Mouse (Mus musculus) neural tube, embryonic 13.5 days (tissue): ENCODE measurements at regions not wholly inside any gene's neighbourhood (a gene's known extent, or its start where the extent isn't known, plus 50 kb on each side); places are given as distances from the start of the nearest gene placed in this dataset.
A peak's percentile ranks its signal among the peaks of the same experiment; 100 is the strongest.

Experiments used
- ATAC-seq: fragments of 200-750 bp; cut with Nextera tagmentation; 2 replicates; pipeline ENCODE4 v1.8.0; 2017; ENCODE audit warnings: low read depth, mild to moderate bottlenecking, moderate TSS enrichment, moderate library complexity
- H3K27ac ChIP-seq: fragments of 300-500 bp; sonication (generic); replicated peaks from 2 replicates; pipeline ENCODE4 v1.5.1; 2015; ENCODE audit warnings: moderate library complexity, mild to moderate bottlenecking, inconsistent platforms
- H3K27me3 ChIP-seq: fragments of 300-500 bp; sonication (generic); 2 replicates; pipeline ENCODE4 v1.6.1; 2015; ENCODE audit warnings: mild to moderate bottlenecking, inconsistent platforms
- H3K36me3 ChIP-seq: fragments of 300-500 bp; sonication (generic); 2 replicates; pipeline ENCODE4 v1.6.1; 2015; ENCODE audit warnings: mild to moderate bottlenecking, inconsistent platforms
- H3K4me1 ChIP-seq: fragments of 300-500 bp; sonication (generic); replicated peaks from 2 replicates; pipeline ENCODE4 v1.6.1; 2015; ENCODE audit warnings: inconsistent platforms
- H3K4me2 ChIP-seq: fragments of 300-500 bp; sonication (generic); 2 replicates; pipeline ENCODE4 v1.6.1; 2015; ENCODE audit warnings: inconsistent platforms, mild to moderate bottlenecking, moderate library complexity
- H3K4me3 ChIP-seq: fragments of 300-500 bp; sonication (generic); 2 replicates; pipeline ENCODE4 v1.5.1; 2015; ENCODE audit warnings: mild to moderate bottlenecking, inconsistent platforms
- H3K9ac ChIP-seq: fragments of 300-500 bp; sonication (generic); 2 replicates; pipeline ENCODE4 v1.6.1; 2015; ENCODE audit warnings: moderate library complexity, mild to moderate bottlenecking, inconsistent platforms
- H3K9me3 ChIP-seq: fragments of 300-500 bp; sonication (generic); 2 replicates; pipeline ENCODE4 v1.6.1; 2016; ENCODE audit warnings: inconsistent platforms
- WGBS: fragments of 180-500 bp; shearing (Covaris S2); methylation state at CpG from one replicate; pipeline ENCODE4 v1.1.7; 2015; 5-methylcytosine and 5-hydroxymethylcytosine counted together

DNA sequence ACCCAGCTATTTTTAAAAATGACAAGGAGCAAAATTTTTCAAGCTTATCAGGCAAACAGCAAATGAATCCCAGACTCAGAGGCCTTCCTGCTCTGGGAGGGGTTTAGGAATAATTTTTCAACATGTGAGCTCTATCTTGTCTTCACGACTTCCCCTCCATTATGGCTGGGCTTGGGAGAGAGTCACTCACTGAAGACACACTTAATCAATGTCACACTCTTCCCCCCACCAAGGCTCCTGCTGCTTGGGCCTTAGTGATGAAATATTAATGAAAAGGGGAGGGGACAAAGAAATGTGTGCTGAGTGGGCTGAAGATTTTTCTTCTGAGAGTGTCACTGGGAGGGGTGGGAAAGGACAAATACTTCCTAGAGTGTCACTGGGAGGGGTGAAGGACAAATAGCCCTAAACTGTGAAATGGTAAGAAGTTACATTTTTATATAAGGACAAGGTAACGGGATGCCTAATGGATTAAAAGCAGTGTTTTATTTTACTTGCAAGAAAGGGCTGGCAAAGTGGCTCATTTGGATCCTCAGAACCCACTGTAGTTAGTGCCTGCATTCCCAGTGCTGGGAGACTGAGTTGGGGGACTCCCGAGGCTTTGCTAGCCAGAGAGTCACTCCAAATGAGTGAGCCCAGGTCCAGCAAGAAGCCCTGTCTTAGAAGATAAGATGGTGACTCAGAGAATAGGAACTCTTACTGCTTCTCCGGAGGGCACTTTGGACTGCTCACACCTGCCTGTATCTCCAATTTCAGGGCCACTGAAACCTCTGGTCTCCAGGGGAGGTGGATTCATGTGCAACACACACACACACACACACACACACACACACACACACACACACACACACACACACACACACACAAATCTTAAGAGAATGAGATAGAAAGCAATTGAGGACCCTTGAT lies 258.5 kb downstream of the Sox11 start:
- WGBS, result 20% methylated on average over 4 of the region's 4 CpGs
- peak overlapping the region; percentile 97 for H3K27ac ChIP-seq
- ATAC-seq, result peak; percentile 41; the same call in 1 of the 2 replicates
- H3K36me3 ChIP-seq, result no peaks in the 10 kb centered on the region
- H3K27me3 ChIP-seq, result no peaks in the 10 kb centered on the region
- no peak overlapping the region for H3K9ac ChIP-seq
- 0 out of 2 replicates have a peak overlapping the region, but pooled peaks have one; percentile 0 for H3K4me2 ChIP-seq
- H3K4me1 ChIP-seq, result peaks cover 50% of the 10 kb centered on the region
- H3K9me3 ChIP-seq, result no peaks in the 10 kb centered on the region
- no peak overlapping the region for H3K4me3 ChIP-seq

DNA sequence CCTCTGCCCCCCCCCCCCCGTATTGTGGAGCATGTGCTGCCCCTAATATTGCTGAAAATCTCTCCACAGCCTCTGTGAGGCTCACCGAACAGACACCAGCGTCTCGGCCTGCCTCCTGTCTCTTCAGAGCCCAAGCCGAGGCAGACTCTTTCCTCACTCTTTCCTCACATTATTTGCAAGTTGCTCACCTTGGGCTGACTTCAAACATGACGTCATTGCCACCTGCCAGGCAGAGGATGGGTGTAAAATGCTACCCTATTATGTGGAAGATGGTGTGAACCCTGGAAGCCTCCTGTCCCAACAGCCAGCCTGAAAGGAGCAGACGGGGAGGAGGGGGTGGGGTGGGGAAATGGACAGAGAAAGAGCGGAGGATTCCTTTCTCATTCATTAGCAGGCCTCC lies 259.3 kb downstream of the Sox11 start:
- peak overlapping the region; percentile 20 for H3K4me3 ChIP-seq
- no peaks in the 10 kb centered on the region for H3K9me3 ChIP-seq
- H3K27ac ChIP-seq, result peak overlapping the region; percentile 97
- no peaks in the 10 kb centered on the region for H3K36me3 ChIP-seq
- peak; percentile 87 for ATAC-seq
- 1% methylated on average over 7 of the region's 8 CpGs for WGBS
- peaks cover 50% of the 10 kb centered on the region for H3K4me1 ChIP-seq
- peak overlapping the region; percentile 51 for H3K4me2 ChIP-seq
- no peaks in the 10 kb centered on the region for H3K27me3 ChIP-seq
- peak overlapping the region; percentile 63 for H3K9ac ChIP-seq

DNA sequence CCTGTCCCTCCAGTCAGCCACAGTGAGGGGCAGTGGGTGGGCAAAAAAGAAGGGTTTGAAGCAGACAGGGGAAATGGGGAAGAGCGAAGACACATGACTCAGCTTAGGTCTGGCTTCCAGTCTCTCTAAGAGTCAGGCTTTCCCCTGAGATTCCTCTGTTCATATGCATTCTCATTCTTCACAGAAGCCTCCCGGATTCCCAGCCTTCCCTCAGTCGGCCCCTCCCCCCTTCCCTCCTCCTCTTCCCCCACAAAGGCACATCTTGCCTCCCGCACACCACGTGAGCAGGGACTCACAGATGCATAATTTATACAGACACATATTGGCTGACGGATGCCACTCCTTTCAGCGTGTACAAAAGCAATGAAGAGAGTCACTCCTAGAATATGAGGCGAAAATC lies 259.8 kb downstream of the Sox11 start:
- peak overlapping the region; percentile 97 for H3K27ac ChIP-seq
- WGBS, result under 1% methylated on average over 8 of the region's 8 CpGs

DNA sequence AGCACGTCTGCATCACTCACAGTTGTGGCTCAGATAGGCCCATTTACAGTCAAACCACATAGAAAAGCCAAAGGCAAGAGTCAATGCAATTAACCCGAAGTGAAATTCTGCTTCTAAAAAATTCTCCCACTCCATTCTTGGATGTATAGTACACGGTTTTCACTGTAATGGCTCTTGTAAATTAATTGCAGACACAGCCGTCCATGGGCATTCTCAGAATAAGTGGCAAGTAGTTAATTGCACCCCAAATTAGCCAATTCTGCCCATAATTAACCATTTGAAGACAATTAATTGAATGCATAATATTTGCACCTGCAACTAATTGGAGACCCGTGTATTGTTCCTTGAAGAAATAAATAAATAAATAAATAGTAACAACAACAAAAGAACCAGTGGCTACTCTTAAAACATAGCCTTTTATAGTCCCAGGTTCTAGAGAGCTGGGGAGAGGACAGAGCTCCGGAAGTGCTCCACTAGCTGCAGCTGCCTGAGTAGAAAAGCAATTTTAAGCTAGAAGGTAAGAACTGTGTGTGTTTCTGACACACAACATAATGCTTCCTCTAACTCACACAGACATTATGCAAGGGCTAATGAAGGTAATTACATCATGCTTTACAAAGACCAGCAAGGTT lies 266.2 kb downstream of the Sox11 start:
- WGBS, result 30% methylated on average over 6 of the region's 6 CpGs
- H3K27ac ChIP-seq, result 0 out of 2 replicates have a peak overlapping the region, but pooled peaks have one; percentile 23

More for the DNA sequence above, 259.8 kb downstream of the Sox11 start:
- peaks cover 50% of the 10 kb centered on the region for H3K4me1 ChIP-seq
- ATAC-seq, result peak; percentile 93
- H3K9ac ChIP-seq, result peak overlapping the region; percentile 63
- no peaks in the 10 kb centered on the region for H3K36me3 ChIP-seq
- peak overlapping the region; percentile 51 for H3K4me2 ChIP-seq
- peak overlapping the region; percentile 20 for H3K4me3 ChIP-seq
- H3K27me3 ChIP-seq, result no peaks in the 10 kb centered on the region
- no peaks in the 10 kb centered on the region for H3K9me3 ChIP-seq

DNA sequence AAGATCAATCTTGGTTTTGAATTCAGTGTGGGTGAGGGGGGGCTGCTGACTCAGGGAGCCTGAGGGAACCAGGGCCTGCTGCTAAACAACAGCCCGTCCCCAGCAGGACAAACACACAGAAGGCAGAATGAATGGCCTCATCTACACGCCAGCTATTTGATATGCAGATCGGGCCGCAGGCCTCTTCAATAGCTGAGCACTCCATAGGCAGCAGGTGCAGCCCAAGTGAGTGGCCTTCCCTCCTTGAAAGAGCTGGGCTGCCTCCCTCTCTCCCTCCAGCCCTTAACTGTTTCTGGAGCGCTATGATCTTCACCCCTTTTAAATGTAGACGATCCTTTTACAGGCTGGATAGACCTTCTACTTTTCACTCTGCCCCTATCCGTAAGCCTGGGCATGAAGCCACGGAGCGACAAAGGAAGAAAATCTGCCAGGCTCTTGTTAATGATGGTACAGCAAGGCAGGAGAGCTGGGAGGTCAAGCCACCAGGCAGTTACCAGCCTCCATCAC lies 277.3 kb downstream of the Sox11 start:
- H3K27ac ChIP-seq, result peak overlapping the region; percentile 91
- H3K36me3 ChIP-seq, result no peaks in the 10 kb centered on the region
- peak overlapping the region; percentile 38; the same call in 1 of the 2 replicates for H3K9ac ChIP-seq
- H3K27me3 ChIP-seq, result no peaks in the 10 kb centered on the region
- ATAC-seq, result peak; percentile 65
- H3K9me3 ChIP-seq, result no peaks in the 10 kb centered on the region
- peak overlapping the region; percentile 20 for H3K4me2 ChIP-seq
- no peak overlapping the region for H3K4me3 ChIP-seq
- peaks cover 60% of the 10 kb centered on the region for H3K4me1 ChIP-seq
- 8% methylated on average over 9 of the region's 9 CpGs for WGBS

More for the DNA sequence above, 266.2 kb downstream of the Sox11 start:
- Histone ChIP-seq H3K4me2 (no peak overlapping the region), H3K36me3 (no peaks in the 10 kb centered on the region), H3K9me3 (no peaks in the 10 kb centered on the region), H3K4me1 (peaks cover 17% of the 10 kb centered on the region), H3K27me3 (no peaks in the 10 kb centered on the region), H3K9ac (no peak overlapping the region), H3K4me3 (no peak overlapping the region)
- ATAC-seq, result no peak

DNA sequence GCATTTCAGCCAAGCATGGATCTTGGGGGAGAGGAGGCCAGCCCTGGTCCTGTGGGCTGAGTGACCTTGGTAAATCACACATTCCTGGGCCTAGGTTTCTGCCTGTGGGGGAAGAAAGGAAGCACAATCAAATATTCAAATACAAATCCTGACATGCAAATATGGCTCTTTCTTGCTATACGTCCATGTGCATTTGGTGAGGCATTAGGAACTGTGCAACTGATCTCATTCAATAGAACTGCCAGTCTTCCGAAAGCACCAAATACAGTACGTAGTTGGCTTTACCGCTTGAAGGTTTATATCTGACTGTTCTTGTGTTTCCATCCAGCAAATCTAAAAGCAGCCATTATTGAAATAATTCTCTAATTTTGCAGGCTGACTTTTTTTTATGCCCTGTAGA lies 278.9 kb downstream of the Sox11 start:
- 60% methylated on average over 4 of the region's 4 CpGs for WGBS
- H3K4me2 ChIP-seq, result no peak overlapping the region

DNA sequence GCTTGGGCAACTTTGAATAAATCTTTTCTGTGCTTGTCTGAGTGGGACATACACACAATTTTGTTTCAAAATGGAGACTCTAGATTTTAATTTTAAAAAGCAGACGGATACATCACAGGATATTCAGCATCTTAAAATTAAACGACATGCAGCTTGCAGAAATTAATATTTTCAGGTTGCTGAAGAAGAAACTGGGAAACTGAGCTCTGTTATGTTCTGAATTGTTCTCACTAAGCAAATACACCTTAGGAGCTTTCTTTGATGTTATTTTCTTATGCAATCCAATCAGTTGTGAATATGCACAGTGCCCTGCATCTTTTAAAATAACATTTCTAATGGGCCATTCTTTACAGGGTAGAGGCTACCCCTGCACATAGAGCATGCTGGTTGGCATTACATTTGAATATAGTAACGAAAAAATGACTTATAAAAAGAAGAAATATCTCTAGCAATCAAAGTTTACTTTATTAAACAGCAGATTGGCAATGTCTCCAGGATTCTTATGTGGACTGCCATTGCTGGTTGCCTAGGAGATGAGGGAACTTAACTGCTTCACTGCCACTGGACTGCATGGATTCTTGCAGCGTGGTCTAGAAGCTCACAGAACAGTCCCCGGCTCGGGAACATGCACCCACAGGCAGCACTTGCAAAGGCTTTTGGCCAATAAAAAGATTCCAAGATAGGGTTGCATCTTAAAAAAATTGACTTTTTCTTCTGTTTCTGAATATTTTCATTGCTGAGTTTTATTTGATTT lies 279.7 kb downstream of the Sox11 start:
- H3K9ac ChIP-seq, result peak overlapping the region; percentile 70
- H3K27me3 ChIP-seq, result no peaks in the 10 kb centered on the region
- peak overlapping the region; percentile 63 for H3K4me2 ChIP-seq
- no peaks in the 10 kb centered on the region for H3K36me3 ChIP-seq
- H3K4me3 ChIP-seq, result peak overlapping the region; percentile 30
- H3K4me1 ChIP-seq, result peaks cover 62% of the 10 kb centered on the region
- no peak for ATAC-seq
- H3K27ac ChIP-seq, result peak overlapping the region; percentile 98
- no peaks in the 10 kb centered on the region for H3K9me3 ChIP-seq
- 29% methylated on average over 6 of the region's 6 CpGs for WGBS

More for the DNA sequence above, 278.9 kb downstream of the Sox11 start:
- H3K4me1 ChIP-seq, result peaks cover 62% of the 10 kb centered on the region
- H3K36me3 ChIP-seq, result no peaks in the 10 kb centered on the region
- H3K27me3 ChIP-seq, result no peaks in the 10 kb centered on the region
- 0 out of 2 replicates have a peak overlapping the region, but pooled peaks have one; percentile 27 for H3K9ac ChIP-seq
- H3K4me3 ChIP-seq, result no peak overlapping the region
- no peaks in the 10 kb centered on the region for H3K9me3 ChIP-seq
- peak overlapping the region; percentile 98 for H3K27ac ChIP-seq
- no peak for ATAC-seq

DNA sequence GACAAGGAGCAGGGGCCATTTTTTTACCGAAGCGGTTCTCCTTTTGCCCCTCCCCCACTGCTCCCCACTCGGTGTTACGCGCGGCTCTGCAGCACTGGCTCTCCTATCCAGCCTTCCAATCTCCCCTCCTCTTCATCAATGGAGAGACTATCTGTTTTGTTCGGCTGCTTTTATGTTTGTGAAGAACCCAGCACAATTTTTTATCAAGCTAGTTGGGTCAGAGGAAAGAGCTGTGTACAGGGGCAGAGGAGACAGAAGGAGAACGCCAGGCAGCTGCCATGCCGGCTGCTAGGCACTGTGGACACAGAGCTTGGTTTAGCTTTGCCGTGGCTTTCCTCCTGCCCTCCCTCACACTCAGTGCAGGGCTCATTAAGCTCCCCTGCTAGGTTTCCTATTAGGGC lies 280.3 kb downstream of the Sox11 start:
- Histone ChIP-seq H3K36me3 (no peaks in the 10 kb centered on the region), H3K27me3 (no peaks in the 10 kb centered on the region), H3K27ac (peak overlapping the region; percentile 98), H3K9me3 (no peaks in the 10 kb centered on the region), H3K4me1 (peaks cover 62% of the 10 kb centered on the region), H3K9ac (peak overlapping the region; percentile 70), H3K4me3 (peak overlapping the region; percentile 30), H3K4me2 (peak overlapping the region; percentile 63)
- ATAC-seq, result peak; percentile 73
- WGBS, result 0% methylated on average over 10 of the region's 10 CpGs

DNA sequence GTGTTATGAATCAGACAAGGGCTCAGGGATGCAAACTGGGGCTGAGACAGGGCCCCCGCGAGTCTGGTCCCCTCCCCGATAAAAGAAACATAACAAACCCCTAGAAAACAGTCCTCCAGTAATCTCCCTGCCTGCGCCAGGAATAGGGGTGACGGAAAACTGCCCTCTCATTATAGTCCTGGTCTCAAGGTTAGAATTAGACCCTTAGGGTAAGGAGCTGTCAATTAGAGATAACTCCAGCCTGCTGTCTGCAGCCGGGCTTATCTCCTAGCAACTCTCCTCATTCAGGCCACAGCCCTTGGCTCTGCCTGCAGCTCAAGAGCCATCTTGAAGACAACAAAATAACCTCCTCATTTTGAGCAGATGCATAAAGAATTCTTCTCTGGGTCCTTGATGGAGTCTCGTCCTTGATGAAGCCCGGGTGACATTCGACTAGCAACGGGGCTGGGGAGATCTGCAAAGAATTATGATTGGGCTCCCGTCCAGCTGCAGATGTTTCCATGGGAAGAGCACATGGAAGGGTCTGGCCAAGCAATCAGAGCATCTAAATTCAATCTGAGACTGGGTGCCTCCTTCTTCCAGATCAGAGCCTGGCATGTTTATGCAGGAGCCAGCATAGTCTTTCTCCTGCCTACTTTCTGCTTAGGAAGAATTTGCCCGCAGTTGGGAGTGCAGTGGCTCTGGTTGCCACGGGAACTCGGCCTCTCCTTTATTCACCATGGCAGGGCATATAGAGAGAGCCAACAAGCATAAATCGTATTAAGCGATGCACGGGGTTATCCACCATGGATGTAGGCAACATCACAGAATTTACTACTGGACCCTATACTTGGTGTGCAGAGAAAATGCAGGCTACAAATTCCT lies 281.2 kb downstream of the Sox11 start:
- Histone ChIP-seq H3K9ac (peak overlapping the region; percentile 70), H3K9me3 (no peaks in the 10 kb centered on the region), H3K4me3 (peak overlapping the region; percentile 30), H3K36me3 (no peaks in the 10 kb centered on the region), H3K27ac (peak overlapping the region; percentile 98), H3K4me1 (peaks cover 62% of the 10 kb centered on the region), H3K4me2 (peak overlapping the region; percentile 63), H3K27me3 (no peaks in the 10 kb centered on the region)
- ATAC-seq, result peak; percentile 81
- WGBS, result 4% methylated on average over 17 of the region's 17 CpGs

DNA sequence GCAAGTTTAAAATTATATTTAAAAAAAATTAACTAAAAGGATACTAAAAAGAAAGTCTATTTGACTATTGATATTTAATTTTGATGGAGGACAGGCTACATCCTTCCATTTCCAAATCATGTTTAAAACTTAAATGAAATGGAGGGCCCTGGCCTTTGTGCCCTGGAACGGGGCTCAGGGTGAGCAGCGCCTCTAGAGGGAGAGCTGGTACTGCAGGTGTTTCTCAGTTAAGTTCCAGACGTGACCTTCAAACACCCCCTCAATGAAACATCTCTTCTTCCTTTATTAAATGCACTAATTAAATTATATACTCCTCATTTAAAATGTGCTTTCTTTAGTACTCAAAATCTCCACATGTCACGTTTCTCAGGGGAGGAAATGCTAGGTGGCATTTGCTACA lies 282.5 kb downstream of the Sox11 start:
- Histone ChIP-seq H3K4me3 (no peak overlapping the region), H3K27me3 (no peaks in the 10 kb centered on the region), H3K27ac (peak overlapping the region; percentile 98), H3K9ac (0 out of 2 replicates have a peak overlapping the region, but pooled peaks have one; percentile 70), H3K36me3 (no peaks in the 10 kb centered on the region), H3K9me3 (no peaks in the 10 kb centered on the region), H3K4me2 (no peak overlapping the region; the same call in 1 of the 2 replicates), H3K4me1 (peaks cover 51% of the 10 kb centered on the region)
- no peak for ATAC-seq
- WGBS, result 21% methylated on average over 4 of the region's 4 CpGs

DNA sequence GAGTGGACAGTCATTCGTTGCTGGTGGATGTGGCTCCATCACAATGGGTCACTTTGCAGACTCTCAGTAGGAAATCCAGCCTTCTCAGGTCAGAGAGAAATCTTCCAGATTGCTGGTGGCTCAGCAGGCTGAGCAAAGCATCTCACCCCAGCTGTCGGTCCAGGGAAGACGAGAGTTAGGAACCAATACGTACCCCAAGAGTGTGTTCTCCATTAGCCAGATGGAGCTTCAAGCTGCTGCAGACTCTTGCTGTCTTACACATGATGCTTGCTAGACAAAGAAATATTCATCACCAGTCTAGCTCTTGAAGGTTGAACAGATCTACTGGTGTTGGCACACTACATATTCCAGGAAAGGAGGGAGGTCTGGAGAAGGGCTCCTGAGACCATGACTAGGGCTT lies 288.0 kb downstream of the Sox11 start:
- Histone ChIP-seq H3K4me3 (no peak overlapping the region), H3K9ac (no peak overlapping the region), H3K4me2 (no peak overlapping the region), H3K36me3 (no peaks in the 10 kb centered on the region), H3K27me3 (no peaks in the 10 kb centered on the region), H3K27ac (no peak overlapping the region), H3K9me3 (no peaks in the 10 kb centered on the region), H3K4me1 (no peaks in the 10 kb centered on the region)
- no peak for ATAC-seq
- 83% methylated on average over 4 of the region's 4 CpGs for WGBS
